Mouse (Mus musculus) fat pad, adult 2 months (tissue): ENCODE results near the gene Syt9.

Experiments used
- DNase-seq: peaks from one replicate; pipeline ENCODE4 v3.0.0-alpha.2; 2011; ENCODE audit warnings: low read depth, low spot score; ENCODE audit errors: extremely low read depth

Gene Syt9

DNA sequence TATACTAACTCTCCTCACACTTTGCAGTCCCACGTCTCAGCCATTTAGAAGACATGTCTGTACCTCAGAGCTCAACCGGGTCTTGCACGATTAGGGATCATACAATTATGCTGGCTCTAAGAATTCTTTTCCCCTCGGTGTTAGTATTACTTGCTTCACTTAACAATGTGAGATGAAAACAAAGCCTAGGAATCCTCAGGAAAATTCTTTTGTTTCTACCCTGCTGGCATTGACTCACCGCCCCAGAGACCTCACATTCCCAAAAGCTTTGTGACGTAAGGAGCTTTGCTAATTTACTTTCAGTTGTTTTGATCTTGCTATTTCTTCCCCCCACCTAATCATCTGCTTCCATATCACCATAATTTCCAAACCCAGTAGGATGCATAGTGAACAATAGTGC lies 166.0 kb downstream of the Syt9 start:
- no peak for DNase-seq

GRCm38 (mm10) chr7:107540034-107540433 lies 169.5 kb downstream of the Syt9 start:
- no peak for DNase-seq

GRCm38 (mm10) chr7:107545011-107545410 lies 174.5 kb downstream of the Syt9 start:
- no peak for DNase-seq

DNA sequence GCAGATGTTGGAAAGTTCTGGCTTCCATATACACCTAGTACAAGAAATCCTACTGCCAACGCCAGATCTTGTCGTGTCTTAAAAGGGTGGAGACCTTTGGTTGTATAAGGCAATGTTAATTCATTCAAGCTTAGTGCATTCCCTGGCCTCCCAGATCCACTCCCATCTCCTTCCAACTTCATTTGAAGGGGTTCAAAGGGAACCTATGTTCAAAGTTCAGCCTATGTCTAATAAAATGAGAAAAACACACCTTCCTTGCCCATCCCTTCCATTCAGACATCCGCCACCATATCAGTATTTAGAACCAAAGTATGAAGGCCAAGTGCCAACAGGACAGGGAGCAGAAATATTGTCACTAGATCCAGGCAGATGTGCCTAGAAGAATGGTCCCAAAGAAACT lies 177.3 kb downstream of the Syt9 start:
- DNase-seq: no peak

DNA sequence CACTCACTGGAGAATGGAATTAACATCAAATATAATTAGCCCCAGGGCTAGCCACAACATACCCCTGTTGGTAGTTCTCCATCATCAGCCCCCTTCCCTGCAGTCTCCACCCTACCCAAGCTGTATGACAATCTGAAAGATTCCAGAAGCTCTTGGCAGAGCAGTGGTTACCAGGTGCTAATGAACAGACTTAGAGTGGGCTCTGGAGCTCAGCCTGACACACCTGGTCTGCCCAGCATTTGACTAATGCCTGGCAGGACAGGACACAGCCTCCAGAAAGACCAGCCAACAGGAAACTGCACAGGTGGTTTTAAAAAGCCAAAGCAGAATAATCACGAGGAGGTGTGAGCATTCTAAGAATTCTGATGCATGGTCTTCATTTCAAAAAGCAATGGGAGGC lies 182.9 kb downstream of the Syt9 start:
- DNase-seq: no peak

DNA sequence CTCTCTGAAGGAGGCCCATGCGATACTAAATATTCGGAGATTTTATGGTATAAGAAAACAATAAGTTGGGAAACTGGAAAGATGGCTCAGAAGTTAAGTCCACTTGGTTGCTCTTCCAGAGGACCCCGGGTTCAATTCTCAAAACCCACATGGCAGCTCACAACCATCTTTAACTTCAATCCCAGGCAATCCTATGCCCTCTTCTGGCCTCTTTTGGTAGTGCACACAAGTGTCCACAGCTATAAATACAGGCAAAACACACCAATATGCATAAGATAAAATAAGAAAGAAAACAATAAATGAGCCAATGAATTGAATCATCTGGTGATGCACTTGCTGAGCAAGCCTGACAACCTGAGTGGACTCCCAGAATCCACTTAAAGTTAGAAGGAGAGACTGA lies 185.4 kb downstream of the Syt9 start:
- DNase-seq: no peak

- DNase-seq: no peak
Measured at GRCm38 (mm10) chr7:107560675-107561074, 190.1 kb downstream of the Syt9 start.

DNA sequence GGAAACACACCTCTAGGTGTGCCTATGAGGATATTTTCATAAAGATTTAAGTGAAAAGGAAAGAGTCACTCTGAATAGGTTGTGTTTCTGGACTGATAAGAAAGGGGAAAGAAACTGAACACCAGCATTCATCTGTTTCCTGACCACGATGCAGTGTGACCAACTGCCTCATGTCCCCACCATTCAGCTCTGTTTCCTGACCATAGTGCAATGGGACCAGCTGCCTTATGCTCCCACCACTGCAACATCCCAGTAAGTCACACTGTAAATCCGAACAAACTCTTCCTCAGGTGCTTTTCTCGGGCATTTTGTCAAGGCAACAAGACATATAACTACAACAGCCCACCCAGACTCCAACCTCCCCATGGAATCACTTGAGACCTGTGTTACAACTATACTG lies 191.1 kb downstream of the Syt9 start:
- DNase-seq: no peak

- DNase-seq: no peak
Measured at GRCm38 (mm10) chr7:107563727-107564126, 193.2 kb downstream of the Syt9 start.

DNA sequence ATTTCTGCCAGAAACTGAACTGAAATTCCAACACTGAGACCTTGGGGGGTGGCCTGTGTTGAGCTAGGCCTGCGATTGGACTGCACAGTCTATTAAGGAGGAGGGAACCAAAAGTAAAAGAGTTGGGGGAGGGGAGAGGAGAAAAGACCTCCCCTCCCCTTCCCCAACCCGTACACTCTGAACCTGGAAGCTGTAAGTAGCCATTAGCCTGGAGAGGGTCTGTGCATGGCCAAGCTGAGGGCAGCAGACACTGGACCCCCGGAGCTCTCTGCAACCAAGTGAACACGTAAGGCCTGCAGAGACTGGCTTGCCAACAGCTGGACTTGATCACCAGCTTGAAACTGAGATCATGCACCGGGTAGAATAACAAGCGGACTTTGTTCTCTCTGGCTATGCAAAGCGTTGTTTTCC lies 196.7 kb downstream of the Syt9 start, which contains the start of gene Olfml1:
TSS of gene Olfml1 (plus strand) at position 186 of the 411 bp plus-strand sequence.
- DNase-seq: no peak

DNA sequence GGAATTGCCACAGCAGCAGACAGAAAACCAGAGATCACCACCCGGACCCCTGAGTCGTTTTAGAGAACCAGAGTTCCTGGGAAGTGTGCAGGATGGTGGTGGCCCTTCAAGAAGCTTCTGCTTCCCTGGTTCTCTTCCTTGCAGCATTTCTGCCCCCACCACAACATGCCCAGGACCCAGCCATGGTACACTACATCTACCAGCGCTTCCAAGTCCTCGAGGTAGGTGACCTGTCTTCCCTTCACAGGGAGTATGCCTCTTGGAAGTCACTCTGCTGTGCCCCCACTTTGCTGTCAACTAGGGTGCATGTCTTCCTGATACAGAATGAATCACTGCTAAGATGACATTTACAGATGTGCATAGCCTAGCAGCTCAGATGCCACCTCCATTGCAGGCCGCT lies 197.1 kb downstream of the Syt9 start:
- no peak for DNase-seq

- DNase-seq: no peak
Measured at GRCm38 (mm10) chr7:107568971-107569370, 198.4 kb downstream of the Syt9 start.

- no peak for DNase-seq
Measured at GRCm38 (mm10) chr7:107573856-107574255, 203.3 kb downstream of the Syt9 start.

DNA sequence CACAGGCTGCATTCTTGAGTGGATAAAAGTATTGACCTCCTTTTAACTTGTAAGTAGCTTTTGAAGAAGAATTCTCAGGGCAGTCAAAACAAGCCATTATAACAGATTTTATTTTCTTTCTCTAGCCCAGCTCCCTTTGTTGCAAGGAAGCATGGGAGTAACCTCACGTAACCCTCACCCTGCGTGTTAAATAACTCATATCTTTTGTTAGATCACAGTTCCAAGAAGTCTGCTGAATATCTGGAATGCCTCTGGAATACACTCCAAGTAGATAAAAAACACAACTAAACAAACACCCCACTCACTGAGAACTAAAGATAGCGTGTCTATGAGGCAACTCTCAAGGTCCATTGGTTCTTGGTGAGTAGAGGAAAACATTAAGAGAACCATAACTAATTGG lies 203.7 kb downstream of the Syt9 start:
- DNase-seq: no peak

DNA sequence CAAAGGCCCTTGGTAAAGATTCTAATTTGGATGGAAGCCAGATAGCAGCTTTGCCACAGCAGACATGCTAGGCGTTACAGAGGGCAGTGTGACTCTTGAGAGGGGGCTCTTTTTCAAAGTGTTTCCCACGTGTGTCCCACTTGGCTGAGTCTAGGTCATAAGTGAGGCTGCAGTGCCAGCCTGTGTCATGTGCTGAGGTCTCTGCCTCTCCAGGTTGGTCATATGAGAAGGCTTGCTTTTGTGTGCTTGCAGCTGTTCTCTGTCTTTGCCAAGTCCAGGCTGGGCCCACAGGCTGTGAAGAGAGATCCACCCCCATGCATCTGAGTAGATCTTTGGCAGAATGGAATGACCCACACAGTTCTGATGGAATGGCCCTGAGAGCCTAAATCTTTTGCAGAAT lies 222.1 kb downstream of the Syt9 start:
- no peak for DNase-seq

GRCm38 (mm10) chr7:107593904-107594303 lies 223.4 kb downstream of the Syt9 start:
- DNase-seq: no peak

DNA sequence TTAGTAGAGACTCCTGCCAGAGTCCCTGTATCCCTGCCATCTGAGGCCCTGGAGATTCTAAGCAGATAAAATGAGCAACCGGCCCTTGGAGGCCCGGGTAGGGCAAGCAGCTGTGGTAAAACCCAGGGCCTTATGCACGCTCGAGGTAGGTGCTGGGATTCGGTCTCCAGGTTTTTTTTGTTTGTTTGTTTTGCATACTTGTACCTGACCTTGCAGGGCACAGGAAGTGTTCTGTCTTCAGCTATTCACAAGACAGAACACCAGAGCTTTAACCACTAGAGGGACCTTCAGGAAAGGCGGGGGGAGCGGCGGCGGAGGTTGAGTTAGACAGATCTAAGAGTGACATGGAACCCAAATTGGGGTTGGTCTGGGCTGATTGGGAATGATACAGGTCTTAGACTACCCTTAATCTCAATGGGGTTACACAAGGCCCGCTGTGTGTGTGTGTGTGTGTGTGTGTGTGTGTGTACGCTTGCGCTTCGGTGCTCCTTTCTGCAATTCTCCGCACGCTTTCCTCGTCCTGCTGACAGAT lies 223.9 kb downstream of the Syt9 start:
- no peak for DNase-seq

DNA sequence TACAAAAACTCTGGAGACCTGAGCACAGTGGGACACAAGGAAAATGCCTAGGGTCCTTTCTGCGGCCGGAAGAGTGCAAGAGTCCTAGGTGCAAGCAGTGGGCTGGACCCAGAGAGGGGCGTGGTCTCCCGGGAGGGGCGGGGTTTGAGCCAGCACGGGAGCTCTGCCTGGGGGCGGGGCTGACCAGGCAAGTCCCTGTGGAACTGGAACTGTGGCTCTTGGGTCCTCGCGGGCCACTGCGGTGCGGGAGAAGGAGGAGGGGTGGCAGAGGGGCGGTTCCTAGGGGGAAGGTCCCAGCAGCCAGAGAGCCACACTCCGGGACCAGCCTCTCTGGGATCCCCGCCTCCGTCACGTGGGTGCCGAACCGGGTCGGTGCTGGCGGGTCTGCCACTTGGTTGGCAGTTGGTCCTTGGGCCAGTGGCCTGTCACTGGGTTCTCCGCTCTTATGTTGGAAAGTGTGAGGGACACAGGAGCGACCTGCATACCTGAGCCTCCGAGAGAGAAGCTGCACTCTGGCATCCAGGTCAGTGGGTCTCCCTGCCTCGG lies 224.4 kb downstream of the Syt9 start, which contains the start of gene Ppfibp2:
TSS of gene Ppfibp2 (plus strand) at position 351 of the 546 bp plus-strand sequence.
- DNase-seq: peak; percentile 51

DNA sequence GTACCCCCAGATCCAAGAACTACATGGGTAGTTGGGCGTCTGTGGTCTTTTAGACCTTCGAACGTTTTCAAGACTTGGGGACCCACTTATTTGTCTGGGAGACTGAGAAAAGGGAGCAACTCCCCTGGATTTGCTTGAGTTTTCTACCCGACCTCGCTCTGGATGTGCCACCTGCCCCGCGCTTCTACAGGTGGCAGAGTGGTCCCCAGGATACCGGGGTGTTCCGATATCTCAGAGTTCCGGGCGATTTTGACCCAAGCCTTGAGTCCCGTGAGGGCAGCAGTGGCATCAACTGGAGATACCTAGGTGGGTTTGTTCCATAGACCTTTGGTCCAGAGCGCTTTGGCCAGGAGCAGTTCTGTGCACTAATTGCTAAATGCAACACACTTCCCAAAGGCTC lies 224.9 kb downstream of the Syt9 start:
- DNase-seq: no peak

GRCm38 (mm10) chr7:107596753-107597152 lies 226.2 kb downstream of the Syt9 start:
- no peak for DNase-seq

- DNase-seq: no peak
Measured at GRCm38 (mm10) chr7:107597956-107598355, 227.4 kb downstream of the Syt9 start.
